Mouse (Mus musculus) Patski (cell line): ENCODE measurements around the gene Robo2. TPM values are rescaled to one million over a fixed set of nuclear protein-coding genes. Genes with fewer than 3 reads are reported as not detected.

Experiments
- ATAC-seq: fragments of 100-300 bp; one replicate; pipeline ENCODE4 v1.8.0; 2021
- CTCF ChIA-PET: fragments of 350-600 bp; sonication (Branson Sonifier 250); formaldehyde crosslinking; loops from one replicate; lab custom pipeline; 2022; ENCODE audit warnings: inconsistent platforms; lab: Charles Lee
- POLR2A ChIA-PET: fragments of 350-600 bp; sonication (Branson Sonifier 250); formaldehyde crosslinking; loops from one replicate; lab custom pipeline; 2022; ENCODE audit warnings: antibody characterized with exemption, inconsistent platforms; lab: Charles Lee
- DNase-seq: peaks from one replicate; pipeline ENCODE4 v3.0.0-alpha.2; 2011; ENCODE audit warnings: low read depth, low spot score
- H3K27me3 ChIP-seq: fragments of 371-371 bp; one replicate; pipeline ENCODE4 v1.5.1; 2021
- CTCF ChIP-seq: fragments of 100-300 bp; IDR thresholded peaks from one replicate; pipeline ENCODE4 v1.5.1; 2021
- in situ Hi-C: fragments of 300-500 bp; cut with MboI; formaldehyde crosslinking; loops from 3 replicates; pipeline ENCODE4 v1.11.1; 2018; ENCODE audit warnings: low pct_unique_long_range_greater_than_20kb, mixed read lengths
- polyA plus RNA-seq: library from polyadenylated mRNA; unstranded; gene quantifications from one replicate; pipeline ENCODE4 v1.2.3, GENCODE M21; 2021

The Robo2 gene
- polyA plus RNA-seq, 1 experiment from 2014 or later: 0.01 TPM

GRCm38 (mm10) chr16:73940211-73940541, 471.4 kb downstream of the Robo2 start:
- DNase-seq: no peak
- ChIA-PET POLR2A (no interaction called here), CTCF (no interaction called here)
- TF ChIP-seq CTCF: no peak
- ATAC-seq: no peak
- in situ Hi-C loops: no loop called here
- H3K27me3 ChIP-seq: peaks cover 6% of the 10 kb centered on the region

DNA sequence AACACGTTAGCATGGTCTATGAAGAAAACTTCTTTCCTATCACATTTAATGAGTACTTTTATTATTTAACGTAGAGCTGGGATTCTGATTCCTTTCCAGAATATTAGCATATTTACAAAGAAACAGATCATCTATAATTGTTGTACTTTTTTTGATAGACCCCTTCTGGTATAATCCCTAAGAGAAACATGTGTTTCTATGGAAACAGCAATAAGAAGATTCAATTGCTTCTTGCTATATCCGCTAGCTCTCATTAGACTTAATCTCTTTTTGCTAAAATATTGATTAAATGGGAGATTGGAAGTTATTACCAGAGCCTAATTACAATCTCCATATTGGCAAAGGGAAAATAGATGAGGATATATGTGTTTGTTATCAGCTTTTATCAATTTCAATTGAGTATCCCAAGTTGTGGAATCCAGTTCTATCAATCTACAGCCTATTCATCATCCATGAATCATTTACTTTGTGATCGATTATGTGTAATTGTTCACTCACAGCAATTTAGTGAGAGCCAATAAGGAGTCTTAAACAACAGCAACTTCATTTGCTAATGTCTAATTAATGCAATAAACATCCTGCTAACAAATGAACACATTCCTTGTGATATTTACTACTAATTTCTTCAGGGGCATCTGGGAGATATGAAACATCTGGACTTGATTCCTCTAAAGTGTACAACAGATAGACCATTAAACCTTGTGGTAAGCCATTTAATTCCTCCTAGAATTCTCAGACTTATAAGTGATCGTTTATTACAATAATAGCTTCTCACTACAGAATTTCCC, 472.0 kb downstream of the Robo2 start:
- DNase-seq (no peak), ATAC-seq (no peak)
- H3K27me3 ChIP-seq: peaks cover 6% of the 10 kb centered on the region
- ChIA-PET POLR2A (no interaction called here), CTCF (no interaction called here)
- in situ Hi-C loops: no loop called here
- TF ChIP-seq CTCF: no peak

- CTCF ChIA-PET: no interaction called here
- H3K27me3 ChIP-seq: no peaks in the 10 kb centered on the region
- TF ChIP-seq CTCF: no peak
- ATAC-seq (no peak), DNase-seq (no peak)
- in situ Hi-C loops: no loop called here
- POLR2A ChIA-PET: no interaction called here
These were observed 481.3 kb downstream of the Robo2 start for GRCm38 (mm10) chr16:73930323-73930722.

DNA sequence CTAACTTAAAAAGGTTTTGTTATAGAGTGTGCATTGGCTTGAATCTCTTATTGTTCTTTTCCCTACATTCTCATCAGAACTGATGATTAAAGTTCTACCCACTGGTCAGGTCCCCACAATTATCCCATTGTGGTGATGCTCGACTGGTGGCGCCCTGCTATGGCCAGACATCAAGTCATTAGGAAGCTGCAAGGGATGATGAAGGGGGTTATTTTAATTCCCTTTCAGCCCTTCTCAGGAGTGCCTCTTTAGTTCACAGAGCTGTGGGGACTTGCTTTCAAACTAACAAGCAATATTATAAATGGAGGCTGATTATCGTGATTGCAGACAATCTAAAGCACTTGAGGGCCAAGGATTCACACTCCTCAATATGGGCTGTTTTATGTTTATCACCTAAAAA, 484.1 kb downstream of the Robo2 start:
- H3K27me3 ChIP-seq: peaks cover 4% of the 10 kb centered on the region
- POLR2A ChIA-PET: no interaction called here
- CTCF ChIA-PET: no interaction called here
- DNase-seq (no peak), ATAC-seq (no peak)
- in situ Hi-C loops: no loop called here
- no peak for TF ChIP-seq CTCF

- in situ Hi-C loops: no loop called here
- TF ChIP-seq CTCF: no peak
- no peak for DNase-seq
- CTCF ChIA-PET: no interaction called here
- ATAC-seq: no peak
- H3K27me3 ChIP-seq: no peaks in the 10 kb centered on the region
- POLR2A ChIA-PET: no interaction called here
These were observed 496.2 kb downstream of the Robo2 start for GRCm38 (mm10) chr16:73915425-73915824.

GRCm38 (mm10) chr16:73914936-73915335, 496.7 kb downstream of the Robo2 start:
- POLR2A ChIA-PET: no interaction called here
- no peaks in the 10 kb centered on the region for H3K27me3 ChIP-seq
- DNase-seq (no peak), ATAC-seq (no peak)
- no peak for TF ChIP-seq CTCF
- in situ Hi-C loops: no loop called here
- CTCF ChIA-PET: no interaction called here

DNA sequence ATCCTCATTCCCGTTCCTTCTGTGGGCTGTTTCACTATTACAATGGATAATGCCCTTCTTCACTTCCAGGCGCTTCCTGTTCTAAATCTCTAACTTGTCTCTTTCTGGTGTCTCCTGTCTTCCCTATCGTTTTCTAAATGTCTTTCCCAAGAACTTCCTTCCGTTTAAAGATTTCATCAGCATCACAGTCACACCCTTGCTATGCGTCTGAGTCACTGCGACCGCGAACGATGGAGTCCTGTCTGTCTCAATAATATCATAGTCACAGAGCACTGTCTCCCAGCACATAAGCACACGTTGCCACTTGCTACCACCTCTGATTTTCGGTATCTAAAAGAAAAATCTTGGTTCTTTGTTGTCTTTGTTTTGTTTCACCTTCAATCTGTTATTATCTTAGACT, 503.1 kb downstream of the Robo2 start:
- no peak for TF ChIP-seq CTCF
- DNase-seq: no peak
- ChIA-PET POLR2A (no interaction called here), CTCF (no interaction called here)
- no peak for ATAC-seq
- in situ Hi-C loops: no loop called here
- H3K27me3 ChIP-seq: no peaks in the 10 kb centered on the region

- in situ Hi-C loops: no loop called here
- no peak for TF ChIP-seq CTCF
- no peak for DNase-seq
These were observed 514.8 kb downstream of the Robo2 start for GRCm38 (mm10) chr16:73896856-73897255.

DNA sequence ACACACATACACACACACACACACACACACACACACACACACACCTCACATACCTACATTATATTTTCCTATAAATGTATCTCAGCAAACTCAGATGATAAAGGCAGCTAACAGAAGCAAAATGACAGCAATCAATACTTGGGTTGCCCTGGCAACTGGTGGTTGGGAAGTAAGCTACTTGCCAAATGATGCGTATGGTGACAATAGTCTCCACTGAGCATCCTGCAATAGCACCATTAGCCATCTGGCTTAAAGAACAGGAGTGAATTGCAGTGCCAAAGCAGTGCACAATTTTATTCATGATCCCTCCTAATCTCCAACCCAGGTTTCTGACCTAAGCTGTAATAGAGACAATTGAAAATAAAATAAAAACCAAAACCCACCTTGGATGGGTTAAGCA, 529.7 kb downstream of the Robo2 start:
- no peak for DNase-seq
- H3K27me3 ChIP-seq: no peaks in the 10 kb centered on the region
- CTCF ChIA-PET: no interaction called here
- no peak for TF ChIP-seq CTCF
- in situ Hi-C loops: no loop called here
- ATAC-seq: no peak
- POLR2A ChIA-PET: no interaction called here

More at GRCm38 (mm10) chr16:73896856-73897255, 514.8 kb downstream of the Robo2 start:
- peaks cover 4% of the 10 kb centered on the region for H3K27me3 ChIP-seq
- POLR2A ChIA-PET: no interaction called here
- no peak for ATAC-seq
- CTCF ChIA-PET: no interaction called here

DNA sequence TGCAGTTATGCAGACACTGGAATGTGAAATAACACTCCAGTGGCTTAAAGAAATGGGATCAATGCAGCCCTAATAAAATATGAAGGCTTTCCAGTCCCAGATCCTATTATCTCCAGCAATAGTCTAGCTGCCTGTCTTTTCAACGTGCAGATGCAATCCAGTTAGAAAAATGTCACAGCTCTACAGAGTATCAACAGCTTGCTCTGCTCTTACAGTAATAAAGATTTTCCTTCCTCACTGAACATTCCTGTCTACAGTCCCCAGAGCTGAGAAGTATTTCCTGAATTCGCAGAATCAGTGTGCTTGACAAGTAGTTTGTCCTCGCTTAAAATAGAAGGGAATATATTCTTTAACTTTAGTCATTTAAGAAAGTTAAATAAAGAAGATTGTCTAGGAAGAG, 533.7 kb downstream of the Robo2 start:
- POLR2A ChIA-PET: no interaction called here
- TF ChIP-seq CTCF: no peak
- no peak for ATAC-seq

DNA sequence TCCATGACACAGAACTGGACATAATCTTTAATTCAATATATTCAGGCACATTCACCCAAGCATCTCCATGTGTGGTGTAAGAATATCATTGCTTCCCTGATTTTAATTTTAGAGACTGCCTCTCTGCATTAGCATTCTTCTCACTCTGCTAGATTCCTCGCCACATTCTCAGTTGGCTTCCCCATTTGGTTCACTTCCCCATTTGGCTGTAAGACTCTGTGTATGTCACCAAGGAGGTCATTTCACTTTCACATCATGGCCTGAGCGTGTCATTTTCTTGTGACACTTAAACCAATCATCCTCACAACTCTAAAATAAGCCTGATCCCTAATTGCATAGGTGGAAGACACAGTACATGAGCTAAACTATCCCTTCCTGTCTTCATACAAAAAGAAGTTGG, 536.6 kb downstream of the Robo2 start:
- ChIA-PET CTCF (no interaction called here), POLR2A (no interaction called here)
- no peaks in the 10 kb centered on the region for H3K27me3 ChIP-seq
- in situ Hi-C loops: no loop called here
- DNase-seq (no peak), ATAC-seq (no peak)
- TF ChIP-seq CTCF: no peak

More for the DNA sequence above, 533.7 kb downstream of the Robo2 start:
- in situ Hi-C loops: no loop called here
- CTCF ChIA-PET: no interaction called here
- no peak for DNase-seq
- H3K27me3 ChIP-seq: no peaks in the 10 kb centered on the region
